Mouse (Mus musculus): Measurements from ENCODE around the gene Spred1.

- TF ChIP-seq GATA1 (IDR thresholded peaks at IDR 0.05; ENCODE audit: borderline replicate concordance, low read length) (no peak), FLI1 (IDR thresholded peaks at IDR 0.05; ENCODE audit: low read length) (no peak)
Measured at GRCm38 (mm10) chr2:117195578-117195977, 74.4 kb downstream of the Spred1 start.
